Mouse (Mus musculus) heart, embryonic 15.5 days (tissue): ENCODE results near the gene Kin. TPM values are rescaled to one million over a fixed set of nuclear protein-coding genes. Genes with fewer than 3 reads are reported as not detected.

Experiments
- ATAC-seq: fragments of 200-750 bp; cut with Nextera tagmentation; replicated peaks from 2 replicates; pipeline ENCODE4 v1.8.0; 2017; ENCODE audit warnings: low read depth, moderate TSS enrichment; ENCODE audit not compliant: insufficient number of reproducible peaks, insufficient read depth, low FRiP score
- H3K27ac ChIP-seq: fragments of 300-500 bp; sonication (generic); 2 replicates; pipeline ENCODE4 v1.5.1; 2015; ENCODE audit warnings: mild to moderate bottlenecking, inconsistent platforms
- H3K27me3 ChIP-seq: fragments of 300-500 bp; sonication (generic); 2 replicates; pipeline ENCODE4 v1.6.1; 2015; ENCODE audit warnings: inconsistent platforms
- H3K36me3 ChIP-seq: fragments of 300-500 bp; sonication (generic); 2 replicates; pipeline ENCODE4 v1.6.1; 2015; ENCODE audit warnings: mild to moderate bottlenecking, inconsistent platforms
- H3K4me1 ChIP-seq: fragments of 300-500 bp; sonication (generic); replicated peaks from 2 replicates; pipeline ENCODE4 v1.6.1; 2015; ENCODE audit warnings: inconsistent platforms
- H3K4me2 ChIP-seq: fragments of 300-500 bp; sonication (generic); 2 replicates; pipeline ENCODE4 v1.6.1; 2015; ENCODE audit warnings: inconsistent platforms, mild to moderate bottlenecking, moderate library complexity
- H3K4me3 ChIP-seq: fragments of 300-500 bp; sonication (generic); 2 replicates; pipeline ENCODE4 v1.5.1; 2015; ENCODE audit warnings: mild to moderate bottlenecking, inconsistent platforms
- H3K9ac ChIP-seq: fragments of 300-500 bp; sonication (generic); 2 replicates; pipeline ENCODE4 v1.6.1; 2015; ENCODE audit warnings: mild to moderate bottlenecking, inconsistent platforms
- H3K9me3 ChIP-seq: fragments of 300-500 bp; sonication (generic); replicated peaks from 2 replicates; pipeline ENCODE4 v1.6.1; 2016; ENCODE audit warnings: inconsistent platforms
- WGBS: fragments of 180-500 bp; shearing (Covaris S2); methylation state at CpG from one replicate; pipeline ENCODE4 v1.1.7; 2015; ENCODE audit warnings: mixed read lengths; 5-methylcytosine and 5-hydroxymethylcytosine counted together
- polyA plus RNA-seq: library from polyadenylated mRNA; unstranded; fragments of >200 nt; fragmentation: Nextera tagmentation; extraction: Ambion mirVana; gene quantifications from 2 replicates; pipeline ENCODE4 v1.2.1, GENCODE M21; 2015

Kin gene
- polyA plus RNA-seq, result 18.8 and 20.5 TPM in 2 replicates

DNA sequence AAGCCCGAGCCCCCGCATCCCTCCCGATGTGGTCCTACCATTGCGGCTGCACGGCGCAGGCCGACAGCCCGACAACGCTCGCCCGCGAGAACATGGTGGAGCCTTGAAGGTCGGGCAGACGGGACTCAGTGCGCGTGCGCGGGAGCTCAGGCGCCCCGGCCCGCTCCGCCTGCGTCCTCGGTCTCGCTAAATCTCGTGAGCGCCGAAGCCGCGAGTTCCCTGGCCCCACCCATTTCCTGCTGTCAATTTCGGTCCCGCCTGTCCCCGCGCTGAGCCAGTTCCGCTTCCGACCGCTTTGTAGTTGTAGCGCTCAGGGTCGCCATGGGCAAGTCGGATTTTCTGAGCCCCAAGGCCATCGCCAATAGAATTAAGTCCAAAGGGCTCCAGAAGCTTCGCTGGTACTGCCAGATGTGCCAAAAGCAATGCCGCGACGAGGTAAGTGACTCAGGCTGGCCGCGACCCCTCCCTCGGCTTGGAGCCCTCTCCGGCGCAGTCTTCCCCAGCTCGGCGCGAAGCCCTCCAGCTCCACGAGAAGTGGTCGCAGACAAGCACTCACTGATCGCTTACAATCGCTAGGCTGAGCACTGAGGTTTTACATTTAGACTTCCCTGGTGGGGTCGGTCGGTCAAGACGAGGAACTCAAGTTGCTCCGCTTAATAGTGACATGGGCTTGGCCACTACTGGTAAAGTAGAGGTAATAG lies at the start of gene Kin, which contains the start of gene Atp5c1:
Gene Kin (plus strand): TSS at position 284 of the 701 bp plus-strand sequence.
Gene Atp5c1 (minus strand): TSS at position 201 of the 701 bp plus-strand sequence.
- Histone ChIP-seq H3K9me3 (no peaks in the 10 kb centered on the region), H3K4me2 (peak within 1 kb of the TSS; percentile 72), H3K36me3 (no peaks in the 10 kb centered on the region), H3K27me3 (no peaks in the 10 kb centered on the region), H3K27ac (peak within 1 kb of the TSS; percentile 97), H3K4me1 (peaks cover 36% of the 10 kb centered on the region), H3K4me3 (peak within 1 kb of the TSS; percentile 99), H3K9ac (peak within 1 kb of the TSS; percentile 100)
- under 1% methylated on average over 61 of the region's 61 CpGs for WGBS
- peak; percentile 96 for ATAC-seq

- no peaks in the 10 kb centered on the region for H3K4me1 ChIP-seq
- WGBS, result 44% methylated on average over 4 of the region's 4 CpGs
- no peak for ATAC-seq
- no peak overlapping the region for H3K27ac ChIP-seq
- H3K9me3 ChIP-seq, result no peaks in the 10 kb centered on the region
- H3K4me3 ChIP-seq, result no peak overlapping the region
- H3K27me3 ChIP-seq, result no peaks in the 10 kb centered on the region
- H3K9ac ChIP-seq, result no peak overlapping the region
- H3K4me2 ChIP-seq, result no peak overlapping the region
- H3K36me3 ChIP-seq, result no peaks in the 10 kb centered on the region
These were observed 46.7 kb upstream of the Kin start for GRCm38 (mm10) chr2:10033684-10034083.

GRCm38 (mm10) chr2:10034976-10035375 lies 45.4 kb upstream of the Kin start:
- Histone ChIP-seq H3K27ac (no peak overlapping the region), H3K36me3 (no peaks in the 10 kb centered on the region), H3K4me2 (no peak overlapping the region), H3K9me3 (no peaks in the 10 kb centered on the region), H3K4me1 (no peaks in the 10 kb centered on the region), H3K4me3 (no peak overlapping the region), H3K9ac (no peak overlapping the region), H3K27me3 (no peaks in the 10 kb centered on the region)
- WGBS, result 80% methylated on average over 3 of the region's 3 CpGs
- no peak for ATAC-seq

DNA sequence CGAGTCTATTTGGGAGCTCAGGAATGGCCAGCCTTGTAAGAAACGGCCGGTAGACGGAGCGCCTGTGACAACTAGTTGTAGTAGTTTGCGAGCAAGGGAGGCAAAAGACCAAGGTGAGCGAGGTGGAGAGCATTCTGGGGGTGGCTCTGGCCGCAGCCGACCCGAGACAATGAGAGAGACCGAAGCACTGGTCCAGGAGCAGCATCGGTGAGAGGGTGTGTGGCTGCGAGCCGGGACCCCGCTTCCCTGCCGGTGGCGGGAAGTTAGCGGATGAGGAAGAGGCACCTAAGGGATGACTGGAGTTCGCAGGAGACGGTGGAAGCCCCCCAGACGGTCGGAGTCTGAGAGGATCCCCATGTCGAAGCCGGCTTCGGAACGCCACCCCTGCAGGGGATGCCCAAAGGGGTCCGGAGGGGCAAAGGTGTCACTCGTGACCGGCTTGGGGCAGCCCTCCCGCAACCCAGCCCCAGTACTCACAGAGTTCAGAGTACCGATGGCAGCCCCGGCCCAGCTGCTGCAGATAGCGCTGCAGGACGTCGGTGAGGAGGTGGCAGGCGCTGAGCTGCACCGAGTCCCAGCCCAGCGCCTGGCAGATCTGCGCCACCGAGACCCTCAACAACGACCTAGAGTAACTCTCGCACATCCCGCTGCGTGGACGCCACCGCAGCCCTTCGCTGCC lies 32.5 kb upstream of the Kin start:
- H3K36me3 ChIP-seq, result no peaks in the 10 kb centered on the region
- no peaks in the 10 kb centered on the region for H3K27me3 ChIP-seq
- H3K4me1 ChIP-seq, result peaks cover 12% of the 10 kb centered on the region
- H3K9me3 ChIP-seq, result no peaks in the 10 kb centered on the region
- peak overlapping the region; percentile 83 for H3K9ac ChIP-seq
- peak overlapping the region; percentile 93 for H3K4me3 ChIP-seq
- H3K4me2 ChIP-seq, result peak overlapping the region; percentile 92
- H3K27ac ChIP-seq, result peak overlapping the region; percentile 31; the same call in 1 of the 2 replicates
- ATAC-seq, result peak; percentile 57
- under 1% methylated on average over 47 of the region's 47 CpGs for WGBS

DNA sequence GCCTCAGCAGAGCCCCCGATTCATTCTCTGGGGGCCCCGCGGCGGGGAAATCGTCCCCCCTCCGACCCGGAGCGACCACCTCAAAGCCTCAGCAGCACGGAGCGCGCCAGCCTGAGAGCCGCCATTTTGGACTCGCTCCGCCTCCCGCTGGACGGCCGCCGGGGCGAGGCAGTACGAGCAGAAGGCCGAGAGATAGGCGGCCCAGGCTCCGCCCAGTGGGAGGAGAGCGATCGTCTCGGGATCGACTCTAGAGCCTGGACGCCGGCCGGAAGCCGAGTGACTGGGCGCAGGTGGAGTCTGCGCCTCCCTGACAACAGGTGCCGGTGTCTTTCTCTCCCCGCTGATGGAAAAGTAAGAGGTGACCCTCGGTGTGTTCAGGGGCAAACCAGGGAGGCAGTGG lies 31.9 kb upstream of the Kin start, which contains the start of gene Taf3:
Gene Taf3 (minus strand): TSS at position 136 of the 400 bp plus-strand sequence.
- Histone ChIP-seq H3K36me3 (no peaks in the 10 kb centered on the region), H3K27ac (peak within 1 kb of the TSS; percentile 31; the same call in 1 of the 2 replicates), H3K27me3 (no peaks in the 10 kb centered on the region), H3K9ac (peak within 1 kb of the TSS; percentile 83), H3K4me2 (peak within 1 kb of the TSS; percentile 92), H3K4me3 (peak within 1 kb of the TSS; percentile 93), H3K4me1 (peaks cover 12% of the 10 kb centered on the region), H3K9me3 (no peaks in the 10 kb centered on the region)
- ATAC-seq, result peak; percentile 86
- under 1% methylated on average over 36 of the region's 36 CpGs for WGBS

DNA sequence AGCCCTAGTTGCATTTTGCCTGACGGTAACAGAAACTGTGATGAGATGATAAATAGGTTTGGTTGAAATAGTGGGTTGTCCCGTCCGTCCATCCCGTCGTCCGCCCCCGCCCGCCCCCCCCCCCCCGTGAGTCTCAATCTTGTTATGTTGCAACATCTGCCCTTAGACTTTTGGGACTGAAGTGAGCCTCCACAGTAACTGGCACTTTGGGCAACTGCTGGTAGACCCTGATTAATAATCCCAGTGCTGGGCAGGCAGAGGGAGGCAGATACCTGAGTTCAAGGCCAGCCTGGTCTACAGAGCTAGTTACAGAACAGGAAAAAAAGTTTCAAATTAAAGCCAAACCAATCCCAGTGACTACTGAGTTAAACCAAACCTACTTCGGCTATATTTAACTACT lies 30.9 kb upstream of the Kin start:
- Histone ChIP-seq H3K4me2 (peak overlapping the region; percentile 92), H3K27me3 (no peaks in the 10 kb centered on the region), H3K36me3 (peaks cover 5% of the 10 kb centered on the region), H3K9ac (no peak overlapping the region), H3K4me1 (peaks cover 12% of the 10 kb centered on the region), H3K4me3 (peak overlapping the region; percentile 93), H3K9me3 (no peaks in the 10 kb centered on the region), H3K27ac (no peak overlapping the region)
- no peak for ATAC-seq
- WGBS, result 15% methylated on average over 10 of the region's 10 CpGs

DNA sequence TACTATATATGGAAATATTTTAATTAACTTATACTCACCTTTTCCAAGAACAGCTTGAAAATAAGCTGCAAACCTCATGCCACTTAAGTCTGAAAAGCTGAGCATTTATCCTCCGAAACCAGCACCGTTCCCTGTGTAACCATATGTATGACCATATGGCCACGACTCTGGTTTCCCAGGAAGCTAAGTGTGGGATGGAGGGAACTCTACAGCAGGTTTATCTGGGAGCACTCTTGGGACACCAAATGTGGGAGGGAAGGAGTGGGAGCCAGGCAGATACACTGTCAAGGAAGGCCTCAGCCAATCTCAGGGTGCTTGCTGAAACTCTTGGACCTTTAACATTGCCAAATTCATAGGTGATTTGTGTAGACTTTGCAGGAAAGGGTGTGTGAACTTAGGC lies 29.5 kb upstream of the Kin start:
- Histone ChIP-seq H3K4me2 (no peak overlapping the region), H3K27me3 (no peaks in the 10 kb centered on the region), H3K27ac (no peak overlapping the region), H3K4me3 (no peak overlapping the region), H3K4me1 (peaks cover 12% of the 10 kb centered on the region), H3K36me3 (peaks cover 19% of the 10 kb centered on the region), H3K9me3 (no peaks in the 10 kb centered on the region), H3K9ac (no peak overlapping the region)
- ATAC-seq, result no peak
- 83% methylated on average over 3 of the region's 3 CpGs for whole genome bisulfite sequencing

GRCm38 (mm10) chr2:10051996-10052395 lies 28.4 kb upstream of the Kin start:
- Histone ChIP-seq H3K36me3 (peaks cover 28% of the 10 kb centered on the region), H3K4me1 (peaks cover 12% of the 10 kb centered on the region), H3K4me2 (no peak overlapping the region), H3K27me3 (no peaks in the 10 kb centered on the region), H3K9me3 (no peaks in the 10 kb centered on the region), H3K4me3 (no peak overlapping the region), H3K9ac (no peak overlapping the region), H3K27ac (no peak overlapping the region)
- no peak for ATAC-seq
- 86% methylated on average over 1 of the region's 1 CpGs for WGBS

GRCm38 (mm10) chr2:10058836-10059235 lies 21.6 kb upstream of the Kin start:
- peaks cover 86% of the 10 kb centered on the region for H3K36me3 ChIP-seq
- no peak overlapping the region for H3K4me2 ChIP-seq
- no peaks in the 10 kb centered on the region for H3K9me3 ChIP-seq
- peaks cover 6% of the 10 kb centered on the region; the same call in 1 of the 2 replicates for H3K4me1 ChIP-seq
- no peak overlapping the region for H3K4me3 ChIP-seq
- H3K9ac ChIP-seq, result no peak overlapping the region
- H3K27ac ChIP-seq, result no peak overlapping the region
- 76% methylated on average over 5 of the region's 5 CpGs for WGBS
- H3K27me3 ChIP-seq, result no peaks in the 10 kb centered on the region
- ATAC-seq, result no peak

DNA sequence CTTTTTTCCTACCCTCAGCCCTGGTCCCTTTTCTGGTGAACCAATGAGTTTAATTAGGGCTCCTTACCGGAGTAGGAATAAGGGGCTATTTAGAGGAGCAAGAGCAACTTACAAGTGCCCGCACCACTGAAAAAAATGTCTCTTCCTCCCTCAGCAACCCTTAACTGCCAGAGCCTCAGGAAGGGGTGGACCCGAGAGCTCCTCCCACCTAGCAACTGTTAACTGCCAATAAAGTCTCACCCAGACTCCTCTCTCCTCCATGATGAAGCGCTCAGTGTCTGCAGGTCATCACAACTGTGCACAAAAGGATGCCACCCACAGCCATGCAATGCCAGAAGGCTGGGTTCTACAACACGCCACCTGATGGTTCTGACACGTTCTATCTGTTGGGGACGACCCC lies 8.6 kb upstream of the Kin start:
- 72% methylated on average over 7 of the region's 7 CpGs for WGBS
- H3K36me3 ChIP-seq, result peaks cover 26% of the 10 kb centered on the region

GRCm38 (mm10) chr2:10074470-10074869 lies 5.9 kb upstream of the Kin start:
- Histone ChIP-seq H3K4me1 (peaks cover 53% of the 10 kb centered on the region), H3K9ac (no peak overlapping the region), H3K36me3 (peaks cover 3% of the 10 kb centered on the region; the same call in 1 of the 2 replicates), H3K9me3 (no peaks in the 10 kb centered on the region), H3K27ac (no peak overlapping the region), H3K27me3 (no peaks in the 10 kb centered on the region), H3K4me3 (no peak overlapping the region), H3K4me2 (0 out of 2 replicates have a peak overlapping the region, but pooled peaks have one; percentile 7)
- 65% methylated on average over 7 of the region's 7 CpGs for WGBS
- ATAC-seq, result no peak

More for the DNA sequence above, 8.6 kb upstream of the Kin start:
- H3K27me3 ChIP-seq, result no peaks in the 10 kb centered on the region
- peaks cover 36% of the 10 kb centered on the region for H3K4me1 ChIP-seq
- H3K27ac ChIP-seq, result no peak overlapping the region
- H3K9ac ChIP-seq, result no peak overlapping the region
- H3K4me3 ChIP-seq, result no peak overlapping the region
- no peak for ATAC-seq
- H3K9me3 ChIP-seq, result no peaks in the 10 kb centered on the region
- no peak overlapping the region for H3K4me2 ChIP-seq
